Mouse (Mus musculus): ENCODE measurements at regions not wholly inside any gene's neighbourhood (a gene's known extent, or its start where the extent isn't known, plus 50 kb on each side); places are given as distances from the start of the nearest gene placed in this dataset.
A peak's percentile ranks its signal among the peaks of the same experiment; 100 is the strongest.

DNA sequence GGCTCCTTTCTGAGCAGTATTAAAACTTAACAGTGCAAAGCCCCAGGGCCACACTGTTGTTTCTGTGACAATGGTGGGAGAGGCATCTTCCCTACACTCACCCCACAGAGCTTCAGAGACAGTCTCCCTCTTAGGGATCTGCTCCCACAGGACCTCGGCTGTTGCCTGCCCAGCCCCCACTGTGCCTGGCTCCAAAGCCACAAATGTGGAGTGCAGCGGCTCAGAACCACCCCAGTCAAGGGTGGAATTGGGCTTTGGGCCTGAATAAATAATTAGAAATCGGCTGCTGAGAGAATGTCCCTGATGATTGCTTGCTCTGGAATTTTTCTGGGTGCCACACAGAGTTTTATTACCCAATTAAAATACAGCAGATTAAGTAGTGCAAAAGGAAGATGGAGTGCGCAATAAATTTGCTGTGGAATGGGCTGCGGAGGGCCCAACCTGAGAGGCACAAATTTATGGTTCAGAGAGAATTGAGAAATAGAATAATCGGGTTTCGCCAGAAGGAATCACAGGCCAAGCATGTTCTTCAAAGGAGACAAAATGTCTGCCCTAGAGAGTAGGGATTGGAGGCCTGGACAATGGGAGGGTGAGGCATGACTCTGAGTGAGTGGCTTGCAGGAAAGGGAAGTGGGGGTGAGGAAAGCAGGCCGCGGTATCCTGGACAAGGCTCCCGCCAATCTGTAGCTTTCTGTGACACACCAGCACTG lies 56.4 kb downstream of the Cd24a start:
- no peak for DNase-seq (ENCODE audit: low spot score in 2 of 2)

DNA sequence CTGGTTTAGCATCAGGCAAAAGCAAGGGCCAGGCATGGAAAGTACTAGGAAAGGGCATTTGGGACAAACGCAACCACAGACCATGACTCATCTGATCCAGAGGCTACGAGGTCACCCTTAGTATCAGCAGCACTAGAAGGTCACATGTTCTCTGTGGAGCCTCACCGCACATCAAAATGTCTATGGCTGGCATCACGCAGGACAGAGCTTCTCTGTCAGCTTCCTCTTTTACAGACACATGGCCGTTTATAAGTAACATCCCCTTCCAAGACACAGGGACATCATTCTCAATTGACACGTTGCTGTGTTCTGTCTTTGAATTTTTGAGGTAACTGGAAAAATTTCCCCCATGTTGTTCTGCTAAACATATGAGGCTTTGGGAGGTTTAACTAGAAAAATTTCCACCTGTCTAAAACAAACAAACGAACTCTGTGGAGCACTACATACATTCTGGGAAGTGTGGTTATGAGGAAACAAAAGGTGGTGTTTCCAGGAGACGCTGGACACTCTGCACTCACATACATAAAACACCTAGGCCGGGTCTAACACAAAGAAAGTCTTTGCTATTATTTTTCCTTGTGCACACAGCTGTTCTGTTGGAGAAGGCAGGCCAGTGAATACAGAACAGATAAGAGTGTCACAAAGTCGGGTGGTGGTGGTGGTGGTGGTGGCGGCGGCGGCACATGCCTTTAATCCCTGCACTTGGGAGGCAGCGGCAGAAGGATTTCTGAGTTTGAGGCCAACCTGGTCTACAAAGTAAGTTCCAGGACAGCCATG lies 63.3 kb downstream of the Cd24a start:
- DNase-seq (ENCODE audit: low spot score in 2 of 2), result peak in 1 of 2 experiments; percentile 8

GRCm38 (mm10) chr10:43646326-43646725 lies 68.2 kb downstream of the Cd24a start:
- no peak for DNase-seq (ENCODE audit: low spot score in 2 of 2)

- DNase-seq (ENCODE audit: low spot score in 2 of 2), result no peak
Measured at GRCm38 (mm10) chr10:43646965-43647364, 68.9 kb downstream of the Cd24a start.

- DNase-seq (ENCODE audit: low spot score in 2 of 2), result no peak
Measured at GRCm38 (mm10) chr10:43648186-43648585, 70.1 kb downstream of the Cd24a start.

DNA sequence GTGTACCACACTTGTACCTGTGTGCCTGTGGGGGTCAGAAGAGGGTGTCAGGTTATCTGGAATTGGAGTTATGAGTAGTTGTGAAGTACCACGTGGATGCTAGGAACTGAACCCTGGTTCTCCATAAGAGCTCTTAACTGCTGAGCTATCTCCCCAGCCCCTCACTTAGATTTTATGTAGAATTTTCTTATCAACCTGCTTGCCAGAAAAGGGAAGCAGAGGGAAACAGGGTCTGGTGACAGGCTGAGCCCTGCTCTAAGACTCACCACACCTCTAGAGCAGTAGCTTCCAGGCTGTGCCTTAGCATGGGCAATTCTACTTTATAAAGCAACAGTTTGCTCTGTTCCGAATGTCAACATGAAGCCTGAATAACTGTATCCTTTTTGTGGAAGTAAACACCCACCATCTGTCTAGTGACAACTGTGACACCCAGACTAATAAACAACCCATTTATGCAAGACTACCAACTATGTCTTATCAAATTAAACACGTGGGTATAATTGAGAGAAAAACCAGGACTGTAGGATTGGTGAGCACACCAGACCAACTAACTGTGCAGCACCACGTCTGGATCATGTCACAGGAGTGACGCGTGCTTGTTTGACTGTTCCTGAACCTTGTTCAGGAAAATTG lies 70.8 kb downstream of the Cd24a start:
- DNase-seq (ENCODE audit: low spot score in 2 of 2), result no peak

DNA sequence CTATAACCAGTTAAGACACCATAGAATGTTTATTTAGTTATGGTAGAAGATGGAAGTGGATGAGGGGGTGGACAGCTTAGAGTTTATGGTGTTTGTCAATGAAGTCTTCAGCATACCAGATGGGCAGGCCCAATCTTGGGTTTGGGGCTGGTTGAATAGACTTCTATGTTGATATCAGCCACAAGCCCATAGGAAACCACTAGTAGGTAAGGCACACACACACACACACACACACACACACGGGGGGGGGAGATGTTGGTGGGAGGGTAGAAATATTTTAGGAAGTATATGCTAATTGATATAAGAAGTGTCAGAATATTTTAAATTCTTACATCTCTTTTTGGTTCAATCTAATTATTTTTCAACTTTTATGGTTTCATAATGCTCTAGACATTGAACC lies 72.4 kb downstream of the Cd24a start:
- DNase-seq (ENCODE audit: low spot score in 2 of 2), result no peak

GRCm38 (mm10) chr10:43651505-43651904 lies 73.4 kb downstream of the Cd24a start:
- DNase-seq (ENCODE audit: low spot score in 2 of 2), result no peak

GRCm38 (mm10) chr10:43651915-43652314 lies 73.8 kb downstream of the Cd24a start:
- DNase-seq (ENCODE audit: low spot score in 2 of 2), result no peak

- no peak for DNase-seq (ENCODE audit: low spot score in 2 of 2)
Measured at GRCm38 (mm10) chr10:43655082-43655671, 77.1 kb downstream of the Cd24a start.

DNA sequence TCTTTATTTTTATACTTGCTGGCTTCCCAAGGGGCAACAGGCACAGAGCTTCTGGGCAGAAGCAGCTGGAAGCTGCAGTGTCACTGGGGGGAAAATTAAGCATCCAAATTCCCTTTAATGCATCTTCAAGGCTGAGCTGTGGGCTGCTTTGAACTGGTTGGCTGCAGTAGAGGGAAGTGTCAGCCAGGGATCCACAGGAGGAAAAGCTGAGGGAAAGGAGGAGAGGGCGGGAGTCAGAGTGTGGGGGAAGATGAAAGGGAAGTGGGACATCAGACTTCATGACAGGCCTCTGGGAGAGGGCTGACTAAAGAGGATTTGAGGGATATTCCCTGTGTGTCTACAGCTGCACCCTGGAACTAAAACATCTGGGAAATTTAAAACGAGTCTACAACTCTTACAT lies 77.6 kb downstream of the Cd24a start:
- DNase-seq (ENCODE audit: low spot score in 2 of 2), result no peak

DNA sequence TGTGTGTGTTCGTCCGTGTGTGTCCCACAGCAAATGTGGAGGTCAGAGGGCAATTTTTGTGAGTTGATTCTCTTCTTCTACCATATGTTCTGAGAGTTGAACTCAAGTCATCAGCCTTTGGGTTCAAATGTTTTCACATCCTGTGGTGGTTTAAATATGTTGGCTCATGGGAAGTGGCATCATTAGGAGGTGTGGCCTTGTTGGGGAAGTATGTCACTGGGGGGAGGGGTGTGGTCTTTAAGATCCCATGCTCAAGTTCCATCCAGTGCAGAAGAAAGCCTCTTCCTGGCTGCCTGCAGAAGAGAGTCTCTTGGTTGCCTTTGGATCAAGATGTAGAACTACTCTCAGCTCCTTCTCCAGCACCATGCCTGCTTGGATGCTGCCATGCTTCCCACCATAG lies 78.1 kb downstream of the Cd24a start:
- no peak for DNase-seq (ENCODE audit: low spot score in 2 of 2)

DNA sequence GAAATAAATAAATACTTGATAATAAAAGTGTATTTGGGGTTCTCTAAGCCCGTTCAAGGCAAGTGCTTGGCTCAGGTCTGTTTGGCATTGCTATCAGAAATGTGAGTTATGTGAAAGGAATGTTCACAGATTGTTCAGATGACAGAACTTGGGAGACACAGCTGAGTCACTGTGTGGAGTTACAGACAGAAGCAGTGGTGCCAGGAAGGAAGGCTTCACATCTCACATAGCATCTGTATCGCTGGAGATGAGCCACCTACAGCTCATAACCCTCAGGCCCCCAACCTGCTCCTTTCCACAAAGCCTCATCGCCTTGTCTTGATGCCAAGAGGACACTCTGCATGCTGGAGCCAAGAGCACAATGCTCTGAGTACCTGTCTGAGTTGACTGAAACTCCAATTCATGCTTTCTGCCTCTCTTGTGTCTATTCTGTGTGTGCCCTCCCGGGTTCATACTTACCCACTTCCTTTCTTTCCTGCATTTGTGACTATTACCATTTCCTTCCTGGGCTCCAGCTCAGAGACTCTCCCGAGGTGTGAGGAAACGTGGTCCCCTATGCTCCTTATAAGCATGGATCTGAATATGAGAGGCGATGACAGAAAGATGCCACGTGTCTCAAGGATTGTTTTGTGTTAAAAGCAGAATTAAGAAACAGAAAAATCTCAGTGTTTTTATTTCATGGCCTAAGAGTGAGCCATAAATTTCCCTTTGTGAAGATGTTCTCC lies 79.6 kb downstream of the Cd24a start:
- DNase-seq (ENCODE audit: low spot score in 2 of 2), result no peak

DNA sequence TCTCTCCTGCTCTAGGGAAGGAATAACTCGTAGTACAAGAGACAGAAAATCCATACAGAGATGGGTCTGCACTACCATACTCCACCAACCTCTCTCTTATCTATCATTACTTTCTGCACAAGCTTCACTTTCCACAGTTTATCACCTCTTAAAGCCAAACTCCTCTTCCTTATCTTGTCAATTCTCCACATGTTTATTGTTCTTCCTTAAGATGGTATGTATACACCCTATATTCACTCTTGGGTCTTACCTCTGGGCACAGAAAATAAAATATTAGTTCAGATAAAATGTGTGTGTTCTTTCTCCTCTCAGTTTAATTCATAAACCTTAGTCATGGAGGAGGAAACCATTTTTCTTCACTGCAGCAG lies 80.1 kb downstream of the Cd24a start:
- no peak for DNase-seq (ENCODE audit: low spot score in 2 of 2)

DNA sequence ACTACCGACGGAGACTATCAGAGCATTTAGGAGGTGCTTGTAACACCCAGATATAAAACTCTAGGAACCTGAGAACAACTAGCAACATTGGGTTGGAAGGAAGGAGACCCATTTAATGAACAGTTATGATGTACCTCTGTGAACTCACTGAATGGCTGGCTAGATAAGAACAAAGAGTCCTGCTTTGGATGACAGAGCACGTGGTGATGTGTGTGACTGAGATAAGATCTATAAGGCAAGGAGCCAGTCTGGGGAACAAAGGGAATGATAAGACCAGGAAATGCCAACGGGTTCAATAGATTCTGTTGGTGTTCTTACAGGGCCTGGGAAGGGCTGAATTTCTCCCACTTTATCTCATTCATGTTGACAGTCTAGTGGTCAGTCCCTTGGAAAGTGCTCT lies 86.8 kb downstream of the Cd24a start:
- no peak for DNase-seq (ENCODE audit: low spot score in 2 of 2)

DNA sequence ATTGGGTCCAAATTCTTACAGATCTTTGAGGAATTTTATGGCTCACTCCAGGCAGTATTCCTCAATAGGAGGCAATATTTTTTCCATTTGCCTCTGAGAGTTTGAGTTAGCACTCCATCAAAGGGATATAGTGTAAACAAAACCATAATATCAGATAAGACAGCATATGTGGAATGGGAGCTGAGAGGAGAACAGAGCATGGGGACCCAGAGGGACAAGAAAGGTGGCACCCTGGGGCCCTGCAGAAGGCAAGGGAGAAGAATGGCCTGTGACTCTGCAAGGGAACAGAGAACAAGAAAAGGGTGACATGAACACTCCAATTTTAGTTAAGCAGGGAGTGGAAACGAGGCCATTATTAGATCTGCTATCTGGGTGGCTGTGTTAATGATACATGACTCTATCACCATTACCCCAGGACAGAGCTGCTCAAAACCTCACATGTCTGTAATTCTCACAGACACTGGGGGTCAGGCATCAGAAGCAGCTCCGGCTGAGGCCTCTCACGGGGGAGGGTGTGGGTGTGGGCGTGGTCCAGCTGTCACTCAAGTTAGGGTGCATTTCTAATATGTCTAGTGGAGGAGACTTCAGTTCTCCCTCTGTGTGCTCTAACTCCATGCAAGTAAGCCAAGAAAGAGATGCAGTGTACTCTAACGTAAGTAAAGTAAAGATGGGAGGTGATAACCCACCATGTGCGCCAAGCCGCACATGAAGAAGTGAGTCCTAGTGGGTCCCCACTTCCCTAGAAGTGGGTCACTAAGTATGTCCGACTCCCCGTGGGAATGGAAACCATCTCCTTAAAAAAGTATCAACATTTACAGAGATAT lies 88.4 kb downstream of the Cd24a start:
- no peak for DNase-seq (ENCODE audit: low spot score in 2 of 2)

- DNase-seq (ENCODE audit: low spot score in 2 of 2), result no peak
Measured at GRCm38 (mm10) chr10:43667086-43667690, 89.1 kb downstream of the Cd24a start.

GRCm38 (mm10) chr10:43667732-43668247 lies 89.7 kb downstream of the Cd24a start:
- DNase-seq (ENCODE audit: low spot score in 2 of 2), result no peak

DNA sequence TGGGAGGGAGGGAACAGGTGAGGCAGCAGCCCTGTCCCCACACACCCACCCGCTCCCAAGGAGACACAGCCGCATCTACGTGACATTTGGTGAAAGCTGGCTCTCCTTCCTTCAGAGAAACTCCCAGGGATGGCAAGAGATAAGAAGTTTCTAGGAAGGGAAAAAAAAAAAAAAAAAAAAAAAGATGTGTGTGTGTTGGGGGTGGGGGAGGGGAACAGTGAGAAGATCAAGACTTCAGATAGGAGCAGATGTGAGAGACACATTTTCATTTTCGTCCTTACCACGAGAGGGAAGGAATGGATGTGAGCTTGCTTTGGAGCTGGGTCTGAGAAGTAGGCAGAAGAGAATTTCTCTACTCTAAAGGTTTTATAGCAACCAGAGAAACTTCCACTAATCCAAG lies 91.4 kb downstream of the Cd24a start:
- no peak for DNase-seq (ENCODE audit: low spot score in 2 of 2)

DNA sequence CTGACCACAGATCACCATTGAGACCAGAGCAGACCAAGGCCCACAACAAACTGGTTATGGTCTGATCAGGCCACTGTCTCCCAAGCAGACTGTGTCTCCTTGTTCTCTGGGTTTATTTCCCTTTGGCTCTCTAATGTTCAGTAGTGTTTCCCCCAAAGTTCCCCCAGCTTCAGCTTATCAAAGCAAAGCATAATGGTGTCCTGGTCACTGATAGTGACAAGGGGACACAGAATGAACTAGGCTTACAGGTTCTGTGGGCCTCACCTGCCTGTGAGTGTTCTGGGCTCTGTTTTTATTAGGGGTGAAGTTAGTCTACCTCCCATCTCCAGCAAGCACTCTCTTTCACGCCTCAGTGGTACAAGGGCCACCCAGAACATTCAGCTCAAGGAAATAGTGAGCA lies 92.7 kb downstream of the Cd24a start:
- DNase-seq (ENCODE audit: low spot score in 2 of 2), result no peak
